Mouse (Mus musculus) bone marrow, adult 2 months (tissue): ENCODE measurements around the gene Flywch1. TPM values are rescaled to one million over a fixed set of nuclear protein-coding genes. Genes with fewer than 3 reads are reported as not detected.

Source experiments
- H3K27ac ChIP-seq: fragments of 200-500 bp; 2 replicates; pipeline ENCODE4 v1.5.1; 2012; ENCODE audit warnings: low read depth, mild to moderate bottlenecking, control low read depth, inconsistent platforms, low read length; ENCODE audit not compliant: control insufficient read depth, poor library complexity, insufficient read depth
- H3K4me1 ChIP-seq: fragments of 200-500 bp; 2 replicates; pipeline ENCODE4 v1.6.1; 2011; ENCODE audit warnings: low read length; ENCODE audit not compliant: control insufficient read depth, insufficient read depth
- H3K4me3 ChIP-seq: fragments of 200-500 bp; replicated peaks from 2 replicates; pipeline ENCODE3; 2011; ENCODE audit warnings: mild to moderate bottlenecking, low read depth, low read length, control low read depth; ENCODE audit not compliant: control insufficient read depth
- CTCF ChIP-seq: fragments of 200-500 bp; IDR thresholded peaks from 2 replicates; pipeline ENCODE4 v1.5.1; 2011; ENCODE audit warnings: low read length, control low read depth; ENCODE audit not compliant: control insufficient read depth, insufficient read depth
- POLR2A ChIP-seq: fragments of 200-500 bp; IDR thresholded peaks from 2 replicates; pipeline ENCODE4 v1.6.1; 2011; ENCODE audit warnings: low read depth, mild to moderate bottlenecking, control low read depth, low read length, borderline replicate concordance; ENCODE audit not compliant: control insufficient read depth
- WGBS: fragments of 180-500 bp; shearing (Covaris S2); methylation state at CpG from one replicate; pipeline ENCODE4 v1.1.7; 2018; 5-methylcytosine and 5-hydroxymethylcytosine counted together
- polyA plus RNA-seq: library from polyadenylated mRNA; stranded (reverse); fragments of >200 nt; gene quantifications from 2 replicates; pipeline ENCODE4 v1.2.4, GENCODE M21; 2011; ENCODE audit warnings: low replicate concordance; ENCODE audit not compliant: missing spikeins, insufficient read depth, insufficient read length

Gene Flywch1
- polyA plus RNA-seq, 1 experiment: 11.2 TPM

GRCm38 (mm10) chr17:23738836-23739201 is 32.6 kb downstream of the Flywch1 start:
- H3K27ac ChIP-seq: no peak overlapping the region

GRCm38 (mm10) chr17:23737493-23738445 is 33.6 kb downstream of the Flywch1 start:
- H3K4me1 ChIP-seq: peaks cover 1% of the 10 kb centered on the region
- H3K27ac ChIP-seq: no peak overlapping the region
- WGBS: 85% methylated on average over 15 of the region's 15 CpGs
- no peak overlapping the region for H3K4me3 ChIP-seq
- no peak for TF ChIP-seq POLR2A

More at GRCm38 (mm10) chr17:23738836-23739201, 32.6 kb downstream of the Flywch1 start:
- H3K4me3 ChIP-seq: no peak overlapping the region
- TF ChIP-seq CTCF: no peak
- no peak for TF ChIP-seq POLR2A
- H3K4me1 ChIP-seq: peaks cover 1% of the 10 kb centered on the region
- 80% methylated on average over 2 of the region's 2 CpGs for WGBS

- Histone ChIP-seq H3K27ac (no peak overlapping the region), H3K4me3 (no peak overlapping the region), H3K4me1 (no peaks in the 10 kb centered on the region)
- 95% methylated on average over 1 of the region's 1 CpGs for WGBS
- TF ChIP-seq POLR2A: no peak
- no peak for TF ChIP-seq CTCF
These were observed 37.1 kb downstream of the Flywch1 start for GRCm38 (mm10) chr17:23734341-23734740.

DNA sequence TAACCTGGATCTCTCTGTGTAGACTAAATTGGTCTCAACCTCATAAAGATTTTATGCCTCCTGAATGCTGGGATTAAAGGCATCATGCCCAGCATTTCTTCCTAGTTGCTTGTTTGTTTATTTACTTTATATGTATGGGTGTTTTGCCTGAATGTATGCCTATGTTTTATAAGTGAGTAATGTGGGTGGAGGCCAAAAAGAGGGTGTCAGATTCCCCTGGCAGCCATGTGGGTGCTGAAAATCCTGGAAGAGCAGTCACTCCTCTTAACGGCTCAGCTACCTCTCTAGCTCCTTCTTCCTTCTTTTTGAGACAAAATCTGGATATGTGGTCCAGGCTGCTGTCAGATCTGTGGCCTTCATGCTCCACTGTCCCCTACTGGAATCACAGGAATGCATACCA is 41.0 kb downstream of the Flywch1 start:
- TF ChIP-seq CTCF (no peak), POLR2A (no peak)
- no peak overlapping the region for H3K4me3 ChIP-seq
- 77% methylated on average over 1 of the region's 1 CpGs for WGBS

GRCm38 (mm10) chr17:23726758-23727142 is 44.7 kb downstream of the Flywch1 start:
- Histone ChIP-seq H3K4me3 (peak overlapping the region; percentile 74), H3K4me1 (no peaks in the 10 kb centered on the region; the same call in 1 of the 2 replicates), H3K27ac (peak overlapping the region; percentile 15; the same call in 1 of the 2 replicates)
- 1% methylated on average over 19 of the region's 20 CpGs for WGBS
- TF ChIP-seq CTCF: no peak
- no peak for TF ChIP-seq POLR2A

More for the DNA sequence above, 41.0 kb downstream of the Flywch1 start:
- H3K4me1 ChIP-seq: no peaks in the 10 kb centered on the region; the same call in 1 of the 2 replicates
- H3K27ac ChIP-seq: no peak overlapping the region

- peak within 1 kb of the TSS; percentile 89 for H3K27ac ChIP-seq
- peak within 1 kb of the TSS; percentile 83 for H3K4me3 ChIP-seq
- WGBS: 1% methylated on average over 64 of the region's 73 CpGs
- H3K4me1 ChIP-seq: no peaks in the 10 kb centered on the region; the same call in 1 of the 2 replicates
- TF ChIP-seq POLR2A (peak; percentile 79), CTCF (0 out of 2 replicates have a peak, but pooled peaks have one; percentile 11)
These were observed 45.2 kb downstream of the Flywch1 start, which contains the start of gene Pkmyt1 for GRCm38 (mm10) chr17:23725999-23726757. Gene Pkmyt1, plus strand, starts transcription at chr17:23726336.

DNA sequence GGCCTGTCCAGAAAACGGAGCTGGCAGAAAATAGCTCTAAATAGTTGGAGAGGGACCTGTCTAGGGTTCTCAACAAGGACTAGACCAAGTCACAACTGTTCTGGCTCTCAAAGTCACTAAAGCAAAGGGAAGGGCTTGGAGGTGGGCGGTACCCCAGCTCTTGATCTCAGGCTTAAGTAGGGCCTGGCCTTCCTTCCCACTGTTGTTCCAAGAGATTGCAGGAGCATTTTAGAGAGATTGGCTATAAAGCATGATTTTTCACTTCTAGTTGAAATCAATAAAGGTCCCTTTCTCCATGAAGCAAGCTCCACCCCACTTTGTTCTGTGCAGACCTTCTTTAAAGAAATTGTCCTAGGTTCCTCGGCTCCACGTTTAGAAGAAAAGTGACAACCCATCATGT is 45.9 kb downstream of the Flywch1 start:
- Histone ChIP-seq H3K27ac (no peak overlapping the region), H3K4me1 (no peaks in the 10 kb centered on the region; the same call in 1 of the 2 replicates), H3K4me3 (peak overlapping the region; percentile 83)
- no peak for TF ChIP-seq POLR2A
- TF ChIP-seq CTCF: no peak
- 49% methylated on average over 4 of the region's 4 CpGs for WGBS
